Mouse (Mus musculus): ENCODE results near the gene Plcg2. TPM values are rescaled to one million over a fixed set of nuclear protein-coding genes. Genes with fewer than 3 reads are reported as not detected.

The Plcg2 gene
- total and polyA plus RNA-seq, 2 experiments: 0.95 to 1.8 TPM

DNA sequence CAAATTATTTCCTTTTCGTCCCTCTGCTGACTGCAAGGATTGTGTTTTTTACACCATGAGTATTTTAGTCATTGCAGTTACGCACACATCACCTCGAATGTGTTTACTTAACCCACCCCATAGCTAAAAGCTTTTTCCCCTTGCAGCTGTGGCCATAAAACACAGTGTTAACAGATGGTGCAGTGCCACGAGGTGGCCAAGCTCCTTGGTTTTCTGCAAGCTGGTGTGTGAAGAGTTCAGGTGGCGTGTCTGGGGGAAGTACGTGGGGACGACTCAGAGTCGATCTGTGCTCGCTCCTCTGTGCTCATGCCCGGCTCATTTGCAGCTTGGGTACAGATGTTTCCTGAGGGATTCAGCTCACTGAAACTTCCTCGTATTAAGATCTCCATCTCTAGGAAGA lies 186.4 kb downstream of the Plcg2 start:
- peaks cover 4% of the 10 kb centered on the region for H3K4me1 ChIP-seq (ENCODE audit: control insufficient read depth, insufficient read depth, low read length)
- H3K9ac ChIP-seq (ENCODE audit: low read depth, low read length): no peak overlapping the region
- no peak overlapping the region for H3K27ac ChIP-seq (replicated peaks; ENCODE audit: insufficient read depth, low read depth, low read length)
- no peak for DNase-seq (ENCODE audit: extremely low read depth, low read depth, low spot score)
- H3K27me3 ChIP-seq (ENCODE audit: control insufficient read depth, insufficient read depth, low read length): no peaks in the 10 kb centered on the region
- TF ChIP-seq CTCF (IDR thresholded peaks at IDR 0.05; ENCODE audit: low read depth, low read length) (no peak), POLR2A (IDR thresholded peaks at IDR 0.05; ENCODE audit: extremely low read depth, insufficient read depth, low read length) (no peak)
- 75% methylated on average over 11 of the region's 11 CpGs for WGBS
- no peaks in the 10 kb centered on the region for H3K79me2 ChIP-seq (ENCODE audit: control insufficient read depth, insufficient read depth, low read length)
- no peaks in the 10 kb centered on the region for H3K36me3 ChIP-seq (ENCODE audit: control insufficient read depth, insufficient read depth, low read length)
- no peak overlapping the region for H3K4me3 ChIP-seq (ENCODE audit: insufficient read depth, low read depth, low read length)

Other genes with a start within 250 kb of the Plcg2 start
- gene Cmip, start 241.2 kb upstream of the Plcg2 start, total RNA-seq (2014; rRNA removed): 8.8 and 17.7 TPM in 2 replicates
- gene Cmip, start 241.2 kb upstream of the Plcg2 start, polyA plus RNA-seq (2012; rRNA removed): 21.0 and 30.3 TPM in 2 replicates
- 56.5 and 77.6 TPM in 2 replicates for gene Sdr42e1, start 175.4 kb downstream of the Plcg2 start, total RNA-seq (2014; rRNA removed)
- 124 and 131 TPM in 2 replicates for gene Sdr42e1, start 175.4 kb downstream of the Plcg2 start, polyA plus RNA-seq (2012; rRNA removed)
- 228 and 380 TPM in 2 replicates for gene Hsd17b2, start 203.6 kb downstream of the Plcg2 start, total RNA-seq (2014; rRNA removed)
- 234 and 259 TPM in 2 replicates for gene Hsd17b2, start 203.6 kb downstream of the Plcg2 start, polyA plus RNA-seq (2012; rRNA removed)

Measured in liver, adult 2 months (tissue).